Mouse (Mus musculus) cerebellum, adult 2 months (tissue): ENCODE measurements around the gene Bola1.
"Not testable (repeated sequence)": the region's sequence is repeated elsewhere in the genome, so short reads cannot be mapped to it uniquely, and the experiment has no call there.

ENCODE experiments used
- CTCF ChIP-seq: fragments of 200-500 bp; IDR thresholded peaks from 2 replicates; pipeline ENCODE4 v1.5.1; 2011; ENCODE audit warnings: low read depth, mild to moderate bottlenecking, control low read depth, low read length, moderate library complexity, borderline replicate concordance; ENCODE audit not compliant: insufficient read depth
- POLR2A ChIP-seq: fragments of 200-500 bp; IDR thresholded peaks from 2 replicates; pipeline ENCODE4 v1.6.1; 2011; ENCODE audit warnings: low read length, control low read depth, borderline replicate concordance; ENCODE audit not compliant: insufficient read depth

- TF ChIP-seq CTCF, POLR2A: not testable (repeated sequence)
Observed at GRCm38 (mm10) chr3:96198601-96199251, 20.8 kb downstream of the Bola1 start.
